ENCODE assay signal across 8 mouse cellular contexts in genomic region chr2:30830283-30830795, GRCm38 (mm10). TPM values are rescaled to one million over a fixed set of nuclear protein-coding genes. Genes with fewer than 3 reads are reported as not detected.
DNase-seq lines count a peak whose midpoint lies in the region; ATAC-seq lines count a peak whose summit lies in the region.

Asb6 (minus strand) TSS chr2:30830333.

- no peak within 1 kb of the TSS for H3K9ac ChIP-seq in kidney, embryonic 16.5 days (replicated peaks; ENCODE audit: low read length)
- no peak within 1 kb of the TSS for H3K9ac ChIP-seq in forebrain, embryonic 13.5 days

- H3K4me2 ChIP-seq in kidney, embryonic 16.5 days (replicated peaks; ENCODE audit: low read depth, low read length): no peak within 1 kb of the TSS
- H3K4me2 ChIP-seq in forebrain, embryonic 13.5 days: no peak within 1 kb of the TSS

- peaks cover 5% of the 10 kb centered on the region for H3K36me3 ChIP-seq in kidney, embryonic 16.5 days (ENCODE audit: insufficient read depth, low read length)
- H3K36me3 ChIP-seq in forebrain, embryonic 13.5 days (ENCODE audit: poor library complexity, severe bottlenecking): peaks cover 12% of the 10 kb centered on the region

- peaks cover 22% of the 10 kb centered on the region for H3K4me1 ChIP-seq in kidney, embryonic 16.5 days (ENCODE audit: insufficient read depth, low read length)
- peaks cover 15% of the 10 kb centered on the region for H3K4me1 ChIP-seq in forebrain, embryonic 13.5 days

- no peaks in the 10 kb centered on the region for H3K9me3 ChIP-seq in kidney, embryonic 16.5 days (ENCODE audit: low read length)
- no peaks in the 10 kb centered on the region for H3K9me3 ChIP-seq in forebrain, embryonic 13.5 days (replicated peaks)

- no peak within 1 kb of the TSS for H3K27ac ChIP-seq in kidney, embryonic 16.5 days (ENCODE audit: low read length)
- no peak within 1 kb of the TSS for H3K27ac ChIP-seq in forebrain, embryonic 13.5 days

- 18% methylated on average over 4 of the region's 4 CpGs for WGBS in kidney, embryonic 16.5 days
- 5% methylated on average over 4 of the region's 4 CpGs for WGBS in forebrain, embryonic 13.5 days

- no peak within 1 kb of the TSS for H3K4me3 ChIP-seq in kidney, embryonic 16.5 days (ENCODE audit: low read length)
- H3K4me3 ChIP-seq in forebrain, embryonic 13.5 days: no peak within 1 kb of the TSS

- intact Hi-C loops in left cerebral cortex, postnatal 36 days (cut with DNase I): no loop called here

- ATAC-seq in kidney, embryonic 16.5 days (ENCODE audit: low FRiP score, low TSS enrichment): no peak
- ATAC-seq in forebrain, embryonic 13.5 days: no peak
- ATAC-seq in neutrophil, adult 5-6 weeks (ENCODE audit: extremely low read depth, insufficient number of reproducible peaks, low FRiP score, poor library complexity, severe bottlenecking): no peak
- ATAC-seq in megakaryocyte progenitor cell, adult 5-6 weeks (replicated peaks; ENCODE audit: poor library complexity): no peak

- H3K27me3 ChIP-seq in kidney, embryonic 16.5 days (ENCODE audit: insufficient read depth, low read length): no peaks in the 10 kb centered on the region
- H3K27me3 ChIP-seq in forebrain, embryonic 13.5 days: no peaks in the 10 kb centered on the region

- DNase-seq in kidney, adult 8-10 months: no peak
- DNase-seq in adrenal gland, postnatal 10 days: no peak
- no peak for DNase-seq in left cerebral cortex, postnatal 36 days (ENCODE audit: low spot score in 2 of 2)
- no peak for DNase-seq in right cerebral cortex, adult 2 months (ENCODE audit: low spot score in 2 of 2)

RNA-seq across cellular contexts. Expression of gene Asb6, which starts in this region (rescaled TPM):
- polyA plus RNA-seq in kidney, embryonic 16.5 days (2015; fragmentation: Nextera tagmentation; extraction: Ambion mirVana): 39.0 and 42.7 TPM in 2 replicates
- total RNA-seq in adrenal gland, postnatal 10 days (2021): 10 to 100 TPM; 17.2 to 19.6 TPM
- 39.4 and 43.4 TPM in 2 replicates for polyA plus RNA-seq in forebrain, embryonic 13.5 days (2015; fragmentation: Nextera tagmentation; extraction: Ambion mirVana)
- total RNA-seq in left cerebral cortex, postnatal 36 days (2021): 10 to 100 TPM; 36.1 to 39.8 TPM
- total RNA-seq in neutrophil, adult 5-6 weeks (2017): 23.0 and 28.4 TPM in 2 replicates
- total RNA-seq in megakaryocyte progenitor cell, adult 5-6 weeks (2015): 8.2 and 11.0 TPM in 2 replicates
- 23.9 and 24.2 TPM in 2 replicates for total RNA-seq in megakaryocyte progenitor cell, adult 5-6 weeks (2017)
